Mouse (Mus musculus) heart, embryonic 11.5 days (tissue): ENCODE data around the gene Best3. TPM values are rescaled to one million over a fixed set of nuclear protein-coding genes. Genes with fewer than 3 reads are reported as not detected.

Experiments used
- ATAC-seq: fragments of 200-750 bp; cut with Nextera tagmentation; replicated peaks from 2 replicates; pipeline ENCODE4 v1.8.0; 2017; ENCODE audit warnings: moderate library complexity; ENCODE audit not compliant: insufficient number of reproducible peaks, low FRiP score, low TSS enrichment
- H3K27ac ChIP-seq: fragments of 300-500 bp; sonication (generic); 2 replicates; pipeline ENCODE4 v1.5.1; 2014; ENCODE audit warnings: mild to moderate bottlenecking, low read depth, low read length
- H3K27me3 ChIP-seq: fragments of 300-500 bp; sonication (generic); 2 replicates; pipeline ENCODE4 v1.6.1; 2014; ENCODE audit warnings: mild to moderate bottlenecking, low read length, mixed read lengths; ENCODE audit not compliant: control insufficient read depth, insufficient read depth
- H3K36me3 ChIP-seq: fragments of 300-500 bp; sonication (generic); 2 replicates; pipeline ENCODE4 v1.6.1; 2014; ENCODE audit warnings: mild to moderate bottlenecking, low read length, moderate library complexity, mixed read lengths; ENCODE audit not compliant: control insufficient read depth, insufficient read depth
- H3K4me1 ChIP-seq: fragments of 300-500 bp; sonication (generic); 2 replicates; pipeline ENCODE4 v1.6.1; 2014; ENCODE audit warnings: low read length; ENCODE audit not compliant: control insufficient read depth, insufficient read depth
- H3K4me2 ChIP-seq: fragments of 300-500 bp; sonication (generic); 2 replicates; pipeline ENCODE4 v1.6.1; 2014; ENCODE audit warnings: mild to moderate bottlenecking, moderate library complexity
- H3K4me3 ChIP-seq: fragments of 300-500 bp; sonication (generic); 2 replicates; pipeline ENCODE4 v1.5.1; 2014; ENCODE audit warnings: low read depth, low read length
- H3K9ac ChIP-seq: fragments of 300-500 bp; sonication (generic); 2 replicates; pipeline ENCODE4 v1.6.1; 2014; ENCODE audit warnings: mild to moderate bottlenecking, low read depth, low read length, moderate library complexity
- H3K9me3 ChIP-seq: fragments of 300-500 bp; sonication (generic); replicated peaks from 2 replicates; pipeline ENCODE4 v1.6.1; 2016; ENCODE audit warnings: low read length; ENCODE audit not compliant: control insufficient read depth
- WGBS: fragments of 180-500 bp; shearing (Covaris S2); extraction: QIAGEN DNeasy Blood & Tissue Kit; methylation state at CpG from one replicate; pipeline ENCODE4 v1.1.7; 2014; ENCODE audit not compliant: insufficient replicate concordance; 5-methylcytosine and 5-hydroxymethylcytosine counted together
- polyA plus RNA-seq: library from polyadenylated mRNA; unstranded; fragments of >200 nt; fragmentation: Nextera tagmentation; extraction: Ambion mirVana; gene quantifications from 2 replicates; pipeline ENCODE4 v1.2.1, GENCODE M21; 2014

The Best3 gene
- polyA plus RNA-seq, 1 experiment from 2014 or later: 0.14 TPM

GRCm38 (mm10) chr10:117004695-117005094 lies 18.6 kb downstream of the Best3 start:
- H3K27ac ChIP-seq: no peak overlapping the region

GRCm38 (mm10) chr10:117005707-117006464 lies 19.8 kb downstream of the Best3 start:
- H3K36me3 ChIP-seq: no peaks in the 10 kb centered on the region
- H3K9ac ChIP-seq: no peak overlapping the region
- no peak overlapping the region for H3K4me2 ChIP-seq
- ATAC-seq: no peak
- H3K27ac ChIP-seq: no peak overlapping the region
- no peaks in the 10 kb centered on the region for H3K9me3 ChIP-seq
- no peak overlapping the region for H3K4me3 ChIP-seq
- H3K27me3 ChIP-seq: no peaks in the 10 kb centered on the region
- WGBS: 62% methylated on average over 12 of the region's 12 CpGs
- H3K4me1 ChIP-seq: 0 out of 2 replicates have a peak, but pooled peaks cover 2% of the 10 kb centered on the region

More at GRCm38 (mm10) chr10:117004695-117005094, 18.6 kb downstream of the Best3 start:
- Histone ChIP-seq H3K4me1 (0 out of 2 replicates have a peak, but pooled peaks cover 2% of the 10 kb centered on the region), H3K36me3 (no peaks in the 10 kb centered on the region), H3K27me3 (no peaks in the 10 kb centered on the region), H3K4me2 (no peak overlapping the region), H3K9ac (no peak overlapping the region), H3K4me3 (no peak overlapping the region), H3K9me3 (no peaks in the 10 kb centered on the region)
- 75% methylated on average over 5 of the region's 5 CpGs for WGBS
- ATAC-seq: no peak

GRCm38 (mm10) chr10:117009691-117010090 lies 23.6 kb downstream of the Best3 start:
- no peaks in the 10 kb centered on the region for H3K36me3 ChIP-seq
- ATAC-seq: no peak
- H3K9me3 ChIP-seq: no peaks in the 10 kb centered on the region
- 78% methylated on average over 6 of the region's 6 CpGs for WGBS
- no peak overlapping the region for H3K27ac ChIP-seq
- no peak overlapping the region for H3K4me3 ChIP-seq
- peaks cover 8% of the 10 kb centered on the region; the same call in 1 of the 2 replicates for H3K4me1 ChIP-seq
- H3K4me2 ChIP-seq: no peak overlapping the region
- no peak overlapping the region for H3K9ac ChIP-seq
- H3K27me3 ChIP-seq: no peaks in the 10 kb centered on the region

- Histone ChIP-seq H3K9ac (no peak overlapping the region), H3K4me2 (no peak overlapping the region)
- 61% methylated on average over 8 of the region's 8 CpGs for WGBS
Observed at GRCm38 (mm10) chr10:117011047-117011446, 24.9 kb downstream of the Best3 start.

GRCm38 (mm10) chr10:117013689-117014390 lies 27.7 kb downstream of the Best3 start:
- no peak overlapping the region for H3K4me3 ChIP-seq
- 17% methylated on average over 12 of the region's 12 CpGs for WGBS
- H3K4me1 ChIP-seq: peaks cover 15% of the 10 kb centered on the region; the same call in 1 of the 2 replicates
- ATAC-seq: no peak; the same call in 1 of the 2 replicates
- H3K9me3 ChIP-seq: no peaks in the 10 kb centered on the region
- no peaks in the 10 kb centered on the region for H3K27me3 ChIP-seq
- H3K27ac ChIP-seq: peak overlapping the region; percentile 65; the same call in 1 of the 2 replicates
- peak overlapping the region; percentile 22 for H3K4me2 ChIP-seq
- H3K9ac ChIP-seq: no peak overlapping the region
- no peaks in the 10 kb centered on the region for H3K36me3 ChIP-seq

More at GRCm38 (mm10) chr10:117011047-117011446, 24.9 kb downstream of the Best3 start:
- Histone ChIP-seq H3K36me3 (no peaks in the 10 kb centered on the region), H3K27ac (no peak overlapping the region), H3K4me1 (peaks cover 9% of the 10 kb centered on the region; the same call in 1 of the 2 replicates), H3K9me3 (no peaks in the 10 kb centered on the region), H3K4me3 (no peak overlapping the region), H3K27me3 (no peaks in the 10 kb centered on the region)
- no peak for ATAC-seq

GRCm38 (mm10) chr10:117014565-117014964 lies 28.5 kb downstream of the Best3 start:
- Histone ChIP-seq H3K4me1 (peaks cover 15% of the 10 kb centered on the region; the same call in 1 of the 2 replicates), H3K9me3 (no peaks in the 10 kb centered on the region), H3K36me3 (no peaks in the 10 kb centered on the region), H3K27me3 (no peaks in the 10 kb centered on the region), H3K4me2 (no peak overlapping the region), H3K9ac (no peak overlapping the region), H3K27ac (no peak overlapping the region), H3K4me3 (no peak overlapping the region)
- no peak for ATAC-seq
- 82% methylated on average over 5 of the region's 5 CpGs for WGBS

GRCm38 (mm10) chr10:117018281-117018840 lies 32.2 kb downstream of the Best3 start:
- peaks cover 33% of the 10 kb centered on the region for H3K4me1 ChIP-seq
- WGBS: 69% methylated on average over 7 of the region's 7 CpGs
- ATAC-seq: no peak
- H3K27ac ChIP-seq: no peak overlapping the region
- no peaks in the 10 kb centered on the region for H3K9me3 ChIP-seq
- H3K9ac ChIP-seq: no peak overlapping the region
- no peaks in the 10 kb centered on the region for H3K27me3 ChIP-seq
- no peak overlapping the region for H3K4me2 ChIP-seq
- no peak overlapping the region for H3K4me3 ChIP-seq
- H3K36me3 ChIP-seq: no peaks in the 10 kb centered on the region

GRCm38 (mm10) chr10:117021020-117021754 lies 35.1 kb downstream of the Best3 start:
- H3K4me3 ChIP-seq: no peak overlapping the region
- no peaks in the 10 kb centered on the region for H3K36me3 ChIP-seq
- H3K27ac ChIP-seq: no peak overlapping the region
- no peaks in the 10 kb centered on the region for H3K27me3 ChIP-seq
- no peaks in the 10 kb centered on the region for H3K9me3 ChIP-seq
- no peak for ATAC-seq
- peak overlapping the region; percentile 22 for H3K4me2 ChIP-seq
- peaks cover 33% of the 10 kb centered on the region for H3K4me1 ChIP-seq
- H3K9ac ChIP-seq: 0 out of 2 replicates have a peak overlapping the region, but pooled peaks have one; percentile 22
- WGBS: 31% methylated on average over 21 of the region's 21 CpGs
